Mouse (Mus musculus) midbrain, embryonic 16.5 days (tissue): ENCODE results near the gene Gm14410. TPM values are rescaled to one million over a fixed set of nuclear protein-coding genes. Genes with fewer than 3 reads are reported as not detected.
"Not testable (repeated sequence)": the region's sequence is repeated elsewhere in the genome, so short reads cannot be mapped to it uniquely, and the experiment has no call there.

Source experiments
- ATAC-seq: fragments of 200-750 bp; cut with Nextera tagmentation; 2 replicates; pipeline ENCODE4 v1.8.0; 2017; ENCODE audit warnings: moderate TSS enrichment
- H3K27ac ChIP-seq: fragments of 300-500 bp; sonication (generic); 2 replicates; pipeline ENCODE4 v1.5.1; 2014; ENCODE audit warnings: mild to moderate bottlenecking, low read length, mixed read lengths
- H3K27me3 ChIP-seq: fragments of 300-500 bp; sonication (generic); 2 replicates; pipeline ENCODE4 v1.6.1; 2014; ENCODE audit warnings: low read depth, low read length, mixed read lengths; ENCODE audit not compliant: control insufficient read depth, insufficient read depth
- H3K36me3 ChIP-seq: fragments of 300-500 bp; sonication (generic); 2 replicates; pipeline ENCODE4 v1.6.1; 2014; ENCODE audit warnings: mild to moderate bottlenecking, low read length, moderate library complexity, mixed read lengths; ENCODE audit not compliant: control insufficient read depth, insufficient read depth
- H3K4me1 ChIP-seq: fragments of 300-500 bp; sonication (generic); 2 replicates; pipeline ENCODE4 v1.6.1; 2014; ENCODE audit warnings: mild to moderate bottlenecking, low read length, mixed read lengths; ENCODE audit not compliant: control insufficient read depth, insufficient read depth
- H3K4me2 ChIP-seq: fragments of 300-500 bp; sonication (generic); 2 replicates; pipeline ENCODE4 v1.6.1; 2014; ENCODE audit warnings: mild to moderate bottlenecking, low read length, mixed read lengths
- H3K4me3 ChIP-seq: fragments of 300-500 bp; sonication (generic); 2 replicates; pipeline ENCODE4 v1.5.1; 2014; ENCODE audit warnings: low read depth, mild to moderate bottlenecking, low read length, moderate library complexity, mixed read lengths
- H3K9ac ChIP-seq: fragments of 300-500 bp; sonication (generic); 2 replicates; pipeline ENCODE4 v1.6.1; 2014; ENCODE audit warnings: low read depth, low read length, mixed read lengths
- H3K9me3 ChIP-seq: fragments of 300-500 bp; sonication (generic); replicated peaks from 2 replicates; pipeline ENCODE4 v1.6.1; 2014; ENCODE audit warnings: mild to moderate bottlenecking, low read length, mixed read lengths; ENCODE audit not compliant: control insufficient read depth, poor library complexity, severe bottlenecking
- WGBS: fragments of 180-500 bp; shearing (Covaris S2); extraction: QIAGEN DNeasy Blood & Tissue Kit; methylation state at CpG from one replicate; pipeline ENCODE4 v1.1.7; 2014; 5-methylcytosine and 5-hydroxymethylcytosine counted together
- polyA plus RNA-seq: library from polyadenylated mRNA; unstranded; fragments of >200 nt; fragmentation: Nextera tagmentation; extraction: Ambion mirVana; gene quantifications from 2 replicates; pipeline ENCODE4 v1.2.1, GENCODE M21; 2015

Gm14410 gene
- 41.5 and 42.2 TPM in 2 replicates for polyA plus RNA-seq

- H3K27ac ChIP-seq, H3K4me2 ChIP-seq, H3K27me3 ChIP-seq, H3K36me3 ChIP-seq, H3K9ac ChIP-seq, H3K9me3 ChIP-seq, ATAC-seq, H3K4me1 ChIP-seq: not testable (repeated sequence)
- peak within 1 kb of the TSS; percentile 36 for H3K4me3 ChIP-seq
- WGBS = 0% methylated on average over 3 of the region's 6 CpGs
These were observed at the start of gene Gm14410 for GRCm38 (mm10) chr2:177206341-177206740. TSS of gene Gm14410 (minus strand) at chr2:177206421.

DNA sequence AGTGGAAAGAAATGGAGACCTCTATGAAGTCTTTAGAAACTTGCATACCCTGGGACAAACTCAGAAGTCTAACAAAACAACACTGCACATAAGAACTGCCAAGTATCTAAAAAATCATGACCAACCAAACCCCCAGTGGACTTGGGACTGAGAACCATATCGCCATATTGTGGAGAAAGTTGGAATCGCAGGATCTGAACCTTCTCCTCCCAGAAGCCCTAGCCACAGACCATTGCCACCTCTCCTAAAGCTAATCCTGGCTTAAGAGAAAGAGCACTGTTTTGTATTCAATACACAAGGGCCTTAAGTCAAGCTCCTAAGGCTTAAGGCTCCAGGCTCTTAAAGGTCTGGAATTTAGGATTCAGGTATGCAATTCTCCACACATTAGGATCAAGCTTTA, 41.2 kb upstream of the Gm14410 start:
- H3K4me1 ChIP-seq, ATAC-seq, H3K4me3 ChIP-seq, H3K9me3 ChIP-seq, H3K4me2 ChIP-seq, H3K27ac ChIP-seq, H3K9ac ChIP-seq, H3K27me3 ChIP-seq, H3K36me3 ChIP-seq: not testable (repeated sequence)
- 90% methylated on average over 2 of the region's 2 CpGs for WGBS

DNA sequence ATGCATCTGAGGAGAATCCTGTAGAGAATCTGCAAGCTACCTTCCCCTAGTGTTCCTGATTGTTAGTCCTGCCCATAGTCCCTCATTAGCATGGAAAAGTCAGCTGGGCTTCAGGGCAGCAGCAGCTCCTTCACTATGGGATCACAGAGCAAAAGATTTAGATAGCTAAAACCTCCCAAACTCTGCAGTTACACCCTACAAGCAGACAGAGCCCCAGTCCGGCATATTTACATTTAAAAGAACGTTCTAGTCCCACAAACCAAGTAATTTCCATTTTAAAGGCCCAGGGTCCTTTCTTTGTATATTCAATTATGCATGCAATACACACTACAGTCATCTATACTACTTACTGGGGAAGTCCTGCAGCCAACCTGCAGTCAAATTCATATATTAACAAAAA, 24.2 kb upstream of the Gm14410 start:
- H3K27me3 ChIP-seq, ATAC-seq, H3K36me3 ChIP-seq, H3K4me1 ChIP-seq, H3K9ac ChIP-seq, H3K4me2 ChIP-seq, H3K27ac ChIP-seq, H3K9me3 ChIP-seq, H3K4me3 ChIP-seq: not testable (repeated sequence)
- 39% methylated on average over 2 of the region's 2 CpGs for WGBS

GRCm38 (mm10) chr2:177172749-177173148, 33.5 kb downstream of the Gm14410 start:
- not testable (repeated sequence) for H3K27ac ChIP-seq, H3K4me1 ChIP-seq, H3K9me3 ChIP-seq, ATAC-seq, H3K9ac ChIP-seq, H3K4me3 ChIP-seq, H3K27me3 ChIP-seq, H3K4me2 ChIP-seq, H3K36me3 ChIP-seq
- 87% methylated on average over 4 of the region's 5 CpGs for WGBS

Other genes starting within 250 kb of the Gm14410 start
- 8.0 and 8.5 TPM in 2 replicates for gene Gm14419, start 205.5 kb downstream of the Gm14410 start, polyA plus RNA-seq
- gene Gm14401, start 132.1 kb downstream of the Gm14410 start, polyA plus RNA-seq = not detected in 2 replicates
- gene Gm14409, start 60.6 kb upstream of the Gm14410 start, polyA plus RNA-seq = not detected in 2 replicates
- 0.26 and 0.35 TPM in 2 replicates for gene Gm14412, start 117.9 kb upstream of the Gm14410 start, polyA plus RNA-seq
- gene Gm14418, start 191.9 kb upstream of the Gm14410 start, polyA plus RNA-seq = 9.0 and 11.0 TPM in 2 replicates